Mouse (Mus musculus): ENCODE measurements at regions not wholly inside any gene's neighbourhood (a gene's known extent, or its start where the extent isn't known, plus 50 kb on each side); places are given as distances from the start of the nearest gene placed in this dataset.

- H3K36me3 ChIP-seq (ENCODE audit: poor library complexity, severe bottlenecking), result no peaks in the 10 kb centered on the region
- H3K4me1 ChIP-seq, result no peaks in the 10 kb centered on the region
- H3K4me2 ChIP-seq, result no peak overlapping the region
- no peak for ATAC-seq
- H3K27me3 ChIP-seq, result no peaks in the 10 kb centered on the region
- no peak overlapping the region for H3K9ac ChIP-seq
- no peaks in the 10 kb centered on the region for H3K9me3 ChIP-seq (replicated peaks)
- 22% methylated on average over 5 of the region's 5 CpGs for WGBS
- no peak overlapping the region for H3K4me3 ChIP-seq
- no peak overlapping the region for H3K27ac ChIP-seq
Observed at GRCm38 (mm10) chr10:38875667-38876245, 54.2 kb upstream of the Rfpl4b start.

DNA sequence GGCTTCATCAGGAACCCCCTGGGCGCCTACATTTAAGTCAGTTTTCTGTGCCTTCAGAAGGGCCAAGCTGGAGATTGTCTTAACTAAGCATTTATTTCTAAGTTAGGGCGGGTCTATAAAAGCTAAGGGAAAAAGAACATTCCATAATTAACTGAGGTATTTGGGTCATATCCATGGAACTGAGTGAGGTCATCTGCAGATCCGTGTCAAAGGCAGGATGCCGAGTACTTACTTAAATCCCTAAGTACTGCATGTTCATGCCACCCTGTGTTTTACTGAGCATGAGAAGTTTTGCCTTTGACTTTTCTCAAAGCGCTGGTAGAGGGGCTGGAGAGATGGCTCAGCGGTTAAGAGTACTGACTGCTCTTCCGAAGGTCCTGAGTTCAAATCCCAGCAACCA, 57.7 kb upstream of the Rfpl4b start:
- H3K4me3 ChIP-seq, result no peak overlapping the region
- ATAC-seq, result no peak
- no peak overlapping the region for H3K4me2 ChIP-seq
- H3K4me1 ChIP-seq, result no peaks in the 10 kb centered on the region
- no peaks in the 10 kb centered on the region for H3K36me3 ChIP-seq (ENCODE audit: poor library complexity, severe bottlenecking)
- H3K9ac ChIP-seq, result no peak overlapping the region
- no peaks in the 10 kb centered on the region for H3K9me3 ChIP-seq (replicated peaks)
- WGBS, result 94% methylated on average over 7 of the region's 7 CpGs
- H3K27ac ChIP-seq, result no peak overlapping the region
- no peaks in the 10 kb centered on the region for H3K27me3 ChIP-seq

DNA sequence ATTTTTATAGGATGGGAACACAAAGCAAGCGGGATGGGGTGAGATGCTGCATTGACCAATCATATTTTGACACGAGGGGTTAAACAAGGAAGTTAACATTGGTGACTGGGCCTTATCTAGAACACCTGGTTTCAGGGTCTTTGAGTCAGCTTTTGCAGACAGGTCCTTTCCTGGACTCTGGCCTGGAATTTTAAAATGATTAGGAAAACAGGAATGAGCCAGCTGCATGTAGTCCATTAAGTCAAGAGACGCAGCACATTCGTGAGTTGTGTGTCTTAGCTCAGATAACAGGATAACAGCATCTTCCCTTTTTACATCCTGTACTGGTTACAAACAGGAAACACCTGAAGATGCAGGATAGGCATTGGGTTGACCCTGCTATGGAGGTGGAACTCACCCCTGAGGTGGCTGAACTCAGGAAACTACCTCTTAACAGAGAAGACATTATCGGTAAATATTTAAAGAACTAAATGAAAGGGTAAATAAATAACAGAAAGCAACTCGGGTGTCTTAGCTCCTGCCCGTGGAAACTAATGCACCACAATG, 59.1 kb upstream of the Rfpl4b start:
- 91% methylated on average over 7 of the region's 7 CpGs for WGBS
- Histone ChIP-seq H3K4me2 (no peak overlapping the region), H3K4me3 (no peak overlapping the region), H3K27me3 (no peaks in the 10 kb centered on the region), H3K9me3 (replicated peaks) (no peaks in the 10 kb centered on the region), H3K27ac (no peak overlapping the region), H3K36me3 (ENCODE audit: poor library complexity, severe bottlenecking) (no peaks in the 10 kb centered on the region), H3K4me1 (no peaks in the 10 kb centered on the region), H3K9ac (no peak overlapping the region)
- ATAC-seq, result no peak

DNA sequence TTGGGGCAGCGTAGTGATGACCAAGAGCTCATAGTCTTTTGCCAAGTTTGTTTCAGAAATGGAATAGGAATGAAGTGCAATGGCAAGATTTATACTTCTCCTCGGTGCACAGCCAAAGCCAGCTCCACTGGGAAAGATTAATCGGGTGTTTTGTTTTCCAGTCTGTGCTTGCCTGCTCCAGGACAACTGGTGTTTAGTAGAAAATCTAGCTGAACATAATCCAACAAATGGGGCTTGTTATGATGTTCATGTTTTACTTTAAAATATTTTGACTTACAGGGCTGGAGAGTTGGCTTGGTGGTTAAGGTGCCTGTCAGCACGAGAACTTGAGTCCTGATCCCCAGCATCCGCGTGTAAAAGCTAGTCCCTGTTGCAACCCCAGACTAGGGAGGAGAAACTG, 60.6 kb upstream of the Rfpl4b start:
- ATAC-seq, result no peak
- Histone ChIP-seq H3K9me3 (replicated peaks) (no peaks in the 10 kb centered on the region), H3K4me2 (no peak overlapping the region), H3K27ac (no peak overlapping the region), H3K27me3 (no peaks in the 10 kb centered on the region), H3K4me1 (no peaks in the 10 kb centered on the region), H3K36me3 (ENCODE audit: poor library complexity, severe bottlenecking) (no peaks in the 10 kb centered on the region), H3K4me3 (no peak overlapping the region), H3K9ac (no peak overlapping the region)
- 94% methylated on average over 6 of the region's 6 CpGs for WGBS

GRCm38 (mm10) chr10:38883816-38884599, 62.4 kb upstream of the Rfpl4b start:
- Histone ChIP-seq H3K9ac (no peak overlapping the region), H3K4me3 (no peak overlapping the region), H3K9me3 (replicated peaks) (no peaks in the 10 kb centered on the region), H3K36me3 (ENCODE audit: poor library complexity, severe bottlenecking) (no peaks in the 10 kb centered on the region), H3K27ac (no peak overlapping the region), H3K4me1 (no peaks in the 10 kb centered on the region), H3K27me3 (no peaks in the 10 kb centered on the region), H3K4me2 (no peak overlapping the region)
- WGBS, result 94% methylated on average over 2 of the region's 2 CpGs
- ATAC-seq, result no peak

DNA sequence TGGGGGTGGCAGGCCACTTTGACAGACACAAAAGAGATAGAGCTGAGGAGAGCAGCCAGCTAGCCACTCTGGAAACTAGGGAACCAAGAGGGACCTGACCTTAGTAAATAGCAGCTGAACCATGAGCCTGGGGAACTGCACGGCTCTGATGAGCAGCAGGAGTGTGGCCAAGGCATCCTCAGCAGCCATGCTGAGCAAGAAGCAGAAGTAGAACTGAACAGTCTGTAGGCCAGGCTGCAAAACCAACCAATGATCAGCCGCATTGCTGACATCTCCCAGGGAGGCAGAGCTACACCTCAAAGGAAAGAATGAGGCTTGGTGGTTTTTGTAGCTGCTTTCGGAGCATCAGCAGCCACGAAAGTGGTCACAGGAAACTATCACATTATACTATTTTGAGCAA, 63.1 kb upstream of the Rfpl4b start:
- H3K36me3 ChIP-seq (ENCODE audit: poor library complexity, severe bottlenecking), result no peaks in the 10 kb centered on the region
- WGBS, result 79% methylated on average over 4 of the region's 4 CpGs
- H3K4me2 ChIP-seq, result no peak overlapping the region
- no peak for ATAC-seq
- no peaks in the 10 kb centered on the region for H3K27me3 ChIP-seq
- H3K27ac ChIP-seq, result no peak overlapping the region
- no peaks in the 10 kb centered on the region for H3K9me3 ChIP-seq (replicated peaks)
- H3K4me3 ChIP-seq, result no peak overlapping the region
- no peak overlapping the region for H3K9ac ChIP-seq
- no peaks in the 10 kb centered on the region for H3K4me1 ChIP-seq

DNA sequence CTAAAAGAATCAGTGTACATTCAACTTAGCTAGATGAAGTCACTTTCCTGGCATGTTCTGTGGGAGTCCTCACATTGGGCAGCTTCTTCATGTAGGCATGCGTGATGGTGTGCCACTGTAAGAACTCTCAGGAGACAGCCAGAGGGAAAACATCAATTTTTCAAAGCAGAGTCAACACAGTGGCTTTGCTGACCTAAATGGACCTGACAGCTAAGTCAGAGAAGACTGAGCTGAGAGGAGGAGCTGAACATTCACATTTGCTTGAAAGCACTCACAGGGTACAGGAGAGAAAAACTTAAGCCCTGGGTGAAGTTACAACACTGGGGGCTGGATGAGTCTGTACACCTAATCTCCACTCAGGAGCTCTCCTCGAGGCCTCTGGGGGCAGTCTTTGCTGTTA, 64.9 kb upstream of the Rfpl4b start:
- no peak for ATAC-seq
- Histone ChIP-seq H3K27ac (no peak overlapping the region), H3K9me3 (replicated peaks) (no peaks in the 10 kb centered on the region), H3K36me3 (ENCODE audit: poor library complexity, severe bottlenecking) (no peaks in the 10 kb centered on the region), H3K4me1 (no peaks in the 10 kb centered on the region), H3K9ac (no peak overlapping the region), H3K27me3 (no peaks in the 10 kb centered on the region), H3K4me2 (no peak overlapping the region), H3K4me3 (no peak overlapping the region)
- 62% methylated on average over 2 of the region's 2 CpGs for WGBS

- Histone ChIP-seq H3K4me3 (no peak overlapping the region), H3K9ac (no peak overlapping the region), H3K27me3 (no peaks in the 10 kb centered on the region), H3K27ac (no peak overlapping the region), H3K36me3 (ENCODE audit: poor library complexity, severe bottlenecking) (no peaks in the 10 kb centered on the region), H3K9me3 (replicated peaks) (no peaks in the 10 kb centered on the region), H3K4me1 (no peaks in the 10 kb centered on the region), H3K4me2 (no peak overlapping the region)
- WGBS, result 92% methylated on average over 9 of the region's 9 CpGs
- no peak for ATAC-seq
Observed at GRCm38 (mm10) chr10:38887896-38888295, 66.3 kb upstream of the Rfpl4b start.

GRCm38 (mm10) chr10:38894706-38895105, 70.6 kb upstream of the Lama4 start:
- H3K4me3 ChIP-seq, result no peak overlapping the region
- 54% methylated on average over 1 of the region's 1 CpGs for WGBS
- H3K9ac ChIP-seq, result no peak overlapping the region
- ATAC-seq, result no peak
- no peak overlapping the region for H3K4me2 ChIP-seq
- no peak overlapping the region for H3K27ac ChIP-seq
- no peaks in the 10 kb centered on the region for H3K9me3 ChIP-seq (replicated peaks)
- H3K4me1 ChIP-seq, result no peaks in the 10 kb centered on the region
- no peaks in the 10 kb centered on the region for H3K36me3 ChIP-seq (ENCODE audit: poor library complexity, severe bottlenecking)
- no peaks in the 10 kb centered on the region for H3K27me3 ChIP-seq

- Histone ChIP-seq H3K4me3 (no peak overlapping the region), H3K4me1 (no peaks in the 10 kb centered on the region), H3K9ac (no peak overlapping the region), H3K36me3 (ENCODE audit: poor library complexity, severe bottlenecking) (no peaks in the 10 kb centered on the region), H3K4me2 (no peak overlapping the region), H3K27ac (no peak overlapping the region), H3K9me3 (replicated peaks) (no peaks in the 10 kb centered on the region), H3K27me3 (no peaks in the 10 kb centered on the region)
- no peak for ATAC-seq
- WGBS, result 94% methylated on average over 3 of the region's 3 CpGs
Observed at GRCm38 (mm10) chr10:38895656-38896055, 69.7 kb upstream of the Lama4 start.

DNA sequence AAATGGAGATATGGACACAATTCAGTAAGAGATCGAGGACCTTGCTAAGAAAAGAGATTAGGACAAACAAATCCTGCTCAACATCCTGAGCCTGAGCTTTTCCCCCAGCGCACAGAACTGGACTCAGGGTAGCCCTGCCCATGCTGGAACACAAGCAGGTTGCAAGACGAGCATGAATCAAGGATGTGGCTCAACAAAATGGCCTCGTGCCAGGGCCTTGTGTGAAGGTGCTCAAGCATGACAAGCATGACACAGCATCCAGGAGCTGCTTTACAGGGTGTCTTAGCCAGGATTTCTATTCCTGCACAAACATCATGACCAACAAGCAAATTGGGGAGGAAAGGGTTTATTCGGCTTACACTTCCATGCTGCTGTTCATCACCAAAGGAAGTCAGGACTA, 67.7 kb upstream of the Lama4 start:
- ATAC-seq, result no peak
- Histone ChIP-seq H3K4me2 (no peak overlapping the region), H3K27ac (no peak overlapping the region), H3K36me3 (ENCODE audit: poor library complexity, severe bottlenecking) (no peaks in the 10 kb centered on the region), H3K4me1 (no peaks in the 10 kb centered on the region), H3K27me3 (no peaks in the 10 kb centered on the region), H3K4me3 (no peak overlapping the region), H3K9ac (no peak overlapping the region), H3K9me3 (replicated peaks) (no peaks in the 10 kb centered on the region)
- WGBS, result 64% methylated on average over 5 of the region's 5 CpGs

DNA sequence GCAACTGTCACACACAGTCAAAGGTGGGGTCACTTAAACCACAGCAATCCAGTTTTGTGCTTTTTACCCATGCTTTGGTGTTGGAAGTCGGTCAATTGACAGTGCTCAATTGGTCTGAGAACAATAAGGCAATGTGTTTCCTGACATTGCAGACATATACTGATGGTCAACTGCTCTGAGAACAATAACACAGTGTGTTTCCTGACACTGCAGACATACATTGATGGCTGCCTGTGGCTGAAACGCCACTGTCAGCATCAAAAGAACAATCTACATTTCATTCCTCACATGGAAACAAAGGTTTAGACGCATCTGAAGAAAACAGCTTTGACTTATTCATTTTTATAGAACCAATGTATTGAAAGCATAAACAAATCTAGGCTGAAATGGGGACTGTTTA, 59.2 kb upstream of the Lama4 start:
- H3K27ac ChIP-seq, result no peak overlapping the region
- 44% methylated on average over 3 of the region's 3 CpGs for WGBS
- no peak for ATAC-seq
- no peaks in the 10 kb centered on the region for H3K4me1 ChIP-seq
- H3K9ac ChIP-seq, result no peak overlapping the region
- H3K4me3 ChIP-seq, result no peak overlapping the region
- H3K4me2 ChIP-seq, result no peak overlapping the region
- no peaks in the 10 kb centered on the region for H3K36me3 ChIP-seq (ENCODE audit: poor library complexity, severe bottlenecking)
- H3K27me3 ChIP-seq, result no peaks in the 10 kb centered on the region
- H3K9me3 ChIP-seq (replicated peaks), result no peaks in the 10 kb centered on the region

DNA sequence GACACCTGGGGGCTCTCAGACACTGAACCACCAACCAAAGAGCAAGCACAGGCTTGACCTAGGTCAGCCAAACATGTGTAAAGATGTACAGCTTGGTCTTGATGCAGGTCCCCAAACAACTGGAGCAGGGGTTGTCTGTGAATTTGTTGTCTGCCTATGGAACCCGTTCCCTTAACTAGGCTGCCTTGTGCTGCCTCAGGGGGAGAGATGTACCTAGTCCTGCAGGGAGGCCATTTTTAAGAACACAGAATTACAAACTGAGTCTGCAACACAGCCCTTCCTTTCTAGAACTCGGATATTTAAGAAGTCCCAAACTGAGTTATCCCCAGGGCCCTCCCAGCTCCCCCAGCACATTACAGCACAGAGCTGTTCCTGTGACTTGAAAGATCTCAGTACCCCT, 57.5 kb upstream of the Lama4 start:
- Histone ChIP-seq H3K27ac (no peak overlapping the region), H3K4me3 (no peak overlapping the region), H3K4me1 (no peaks in the 10 kb centered on the region), H3K27me3 (no peaks in the 10 kb centered on the region), H3K9me3 (replicated peaks) (no peaks in the 10 kb centered on the region), H3K36me3 (ENCODE audit: poor library complexity, severe bottlenecking) (no peaks in the 10 kb centered on the region), H3K9ac (no peak overlapping the region), H3K4me2 (no peak overlapping the region)
- 84% methylated on average over 2 of the region's 2 CpGs for WGBS
- no peak; the same call in 1 of the 2 replicates for ATAC-seq

Data from forebrain, embryonic 13.5 days (tissue).